Mouse (Mus musculus) limb, embryonic 12.5 days (tissue): ENCODE data around the gene Sh3glb1. TPM values are rescaled to one million over a fixed set of nuclear protein-coding genes. Genes with fewer than 3 reads are reported as not detected.

Experiments
- ATAC-seq: fragments of 200-750 bp; cut with Nextera tagmentation; 2 replicates; pipeline ENCODE4 v1.8.0; 2017; ENCODE audit warnings: low read depth, moderate TSS enrichment; ENCODE audit not compliant: insufficient number of reproducible peaks, insufficient read depth, low FRiP score, low TSS enrichment
- H3K27ac ChIP-seq: fragments of 300-500 bp; sonication (generic); 2 replicates; pipeline ENCODE4 v1.5.1; 2016; ENCODE audit warnings: mild to moderate bottlenecking, moderate library complexity
- H3K27me3 ChIP-seq: fragments of 300-500 bp; sonication (generic); 2 replicates; pipeline ENCODE4 v1.6.1; 2016; ENCODE audit warnings: mild to moderate bottlenecking, moderate library complexity
- H3K36me3 ChIP-seq: fragments of 300-500 bp; sonication (generic); 2 replicates; pipeline ENCODE4 v1.6.1; 2016; ENCODE audit warnings: mild to moderate bottlenecking, moderate library complexity
- H3K4me1 ChIP-seq: fragments of 300-500 bp; sonication (generic); replicated peaks from 2 replicates; pipeline ENCODE4 v1.6.1; 2016
- H3K4me2 ChIP-seq: fragments of 300-500 bp; sonication (generic); 2 replicates; pipeline ENCODE4 v1.6.1; 2016; ENCODE audit warnings: mild to moderate bottlenecking, moderate library complexity
- H3K4me3 ChIP-seq: fragments of 300-500 bp; sonication (generic); replicated peaks from 2 replicates; pipeline ENCODE4 v1.5.1; 2016; ENCODE audit warnings: mild to moderate bottlenecking
- H3K9ac ChIP-seq: fragments of 300-500 bp; sonication (generic); replicated peaks from 2 replicates; pipeline ENCODE4 v1.6.1; 2016; ENCODE audit warnings: mild to moderate bottlenecking, moderate library complexity
- H3K9me3 ChIP-seq: fragments of 300-500 bp; sonication (generic); 2 replicates; pipeline ENCODE4 v1.6.1; 2016; ENCODE audit warnings: mild to moderate bottlenecking, moderate library complexity
- WGBS: fragments of 180-500 bp; shearing (Covaris S2); methylation state at CpG from one replicate; pipeline ENCODE4 v1.1.7; 2016; 5-methylcytosine and 5-hydroxymethylcytosine counted together
- polyA plus RNA-seq: library from polyadenylated mRNA; unstranded; fragments of >200 nt; fragmentation: Nextera tagmentation; extraction: Ambion mirVana; gene quantifications from 2 replicates; pipeline ENCODE4 v1.2.1, GENCODE M21; 2016

The Sh3glb1 gene
- polyA plus RNA-seq, 1 experiment from 2014 or later, result 101 TPM

GRCm38 (mm10) chr3:144714606-144715005 lies 5.5 kb downstream of the Sh3glb1 start:
- no peak for ATAC-seq
- 93% methylated on average over 8 of the region's 8 CpGs for WGBS
- Histone ChIP-seq H3K36me3 (peaks cover 25% of the 10 kb centered on the region), H3K4me2 (no peak overlapping the region), H3K9ac (no peak overlapping the region), H3K9me3 (no peaks in the 10 kb centered on the region), H3K27me3 (no peaks in the 10 kb centered on the region), H3K27ac (no peak overlapping the region), H3K4me3 (no peak overlapping the region), H3K4me1 (peaks cover 28% of the 10 kb centered on the region)

DNA sequence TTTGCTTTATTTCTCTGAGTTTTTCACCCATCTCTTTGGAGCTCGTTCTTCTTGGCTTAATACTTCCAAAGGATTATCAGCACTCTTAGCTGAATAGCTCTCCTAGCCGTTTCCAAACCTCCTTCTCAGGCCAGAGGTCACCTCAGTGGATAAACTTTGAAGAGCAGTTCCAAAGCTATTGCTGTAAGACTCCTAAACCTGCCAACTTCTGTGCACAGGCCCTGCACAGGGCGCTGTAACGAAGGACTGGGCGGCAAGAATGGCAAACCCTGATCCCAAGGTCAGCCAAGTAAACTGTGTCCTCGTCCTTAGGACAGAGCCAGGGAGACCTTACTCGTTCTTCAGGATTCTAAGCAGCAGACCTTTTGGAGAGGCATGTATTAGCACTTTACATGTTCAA lies 6.0 kb downstream of the Sh3glb1 start:
- Histone ChIP-seq H3K9me3 (no peaks in the 10 kb centered on the region), H3K9ac (no peak overlapping the region), H3K4me3 (no peak overlapping the region), H3K4me1 (peaks cover 28% of the 10 kb centered on the region), H3K36me3 (peaks cover 28% of the 10 kb centered on the region), H3K27ac (no peak overlapping the region), H3K27me3 (no peaks in the 10 kb centered on the region), H3K4me2 (no peak overlapping the region)
- ATAC-seq, result no peak
- WGBS, result 64% methylated on average over 7 of the region's 7 CpGs

GRCm38 (mm10) chr3:144711607-144712206 lies 8.4 kb downstream of the Sh3glb1 start:
- no peak overlapping the region for H3K4me2 ChIP-seq
- ATAC-seq, result no peak

DNA sequence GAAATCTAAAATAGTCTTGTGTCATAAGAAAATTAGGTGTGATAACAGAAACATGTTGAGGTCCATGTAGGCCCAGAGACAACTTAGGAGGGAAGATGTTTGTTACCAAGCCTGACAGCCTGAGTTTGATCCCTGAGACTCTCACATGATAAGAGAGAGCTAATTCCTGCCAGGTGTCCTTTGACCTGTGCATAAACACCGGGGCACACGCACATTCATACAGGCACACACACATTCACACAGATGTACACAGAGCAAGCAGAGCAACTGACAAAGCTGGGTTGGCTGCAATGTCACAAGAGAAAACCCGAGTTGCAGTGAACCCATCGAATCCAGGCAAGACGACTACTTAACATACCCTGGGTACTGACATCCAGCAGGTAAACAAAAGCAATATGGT lies 11.5 kb downstream of the Sh3glb1 start:
- Histone ChIP-seq H3K27me3 (no peaks in the 10 kb centered on the region), H3K27ac (no peak overlapping the region), H3K4me2 (no peak overlapping the region), H3K9me3 (no peaks in the 10 kb centered on the region), H3K4me3 (no peak overlapping the region), H3K9ac (no peak overlapping the region), H3K36me3 (peaks cover 63% of the 10 kb centered on the region), H3K4me1 (no peaks in the 10 kb centered on the region)
- 87% methylated on average over 5 of the region's 5 CpGs for WGBS
- ATAC-seq, result no peak

More at GRCm38 (mm10) chr3:144711607-144712206, 8.4 kb downstream of the Sh3glb1 start:
- Histone ChIP-seq H3K27ac (no peak overlapping the region), H3K27me3 (no peaks in the 10 kb centered on the region), H3K4me1 (peaks cover 12% of the 10 kb centered on the region), H3K9me3 (no peaks in the 10 kb centered on the region), H3K9ac (no peak overlapping the region), H3K36me3 (peaks cover 48% of the 10 kb centered on the region), H3K4me3 (no peak overlapping the region)
- WGBS, result 84% methylated on average over 6 of the region's 6 CpGs

DNA sequence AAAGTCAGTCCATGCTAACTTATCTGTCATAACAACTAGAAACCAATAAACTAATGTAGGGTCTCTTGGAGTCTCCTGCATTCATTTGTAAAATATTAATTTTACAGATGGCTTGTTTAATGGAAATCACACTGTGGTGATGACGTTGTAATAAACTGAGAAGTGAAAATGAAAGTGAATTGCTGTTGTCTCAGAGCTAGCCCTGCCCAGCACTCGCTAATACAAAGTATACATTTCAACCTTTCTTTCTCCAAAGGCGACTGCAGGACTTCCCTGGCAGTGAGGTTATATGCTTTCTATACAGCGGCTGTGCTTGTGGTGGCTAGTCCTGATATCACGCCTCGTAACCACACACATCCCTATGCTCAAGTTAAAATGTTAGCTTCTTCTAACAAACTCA lies 16.2 kb downstream of the Sh3glb1 start:
- H3K9me3 ChIP-seq, result no peaks in the 10 kb centered on the region
- no peak overlapping the region for H3K27ac ChIP-seq
- peaks cover 57% of the 10 kb centered on the region for H3K36me3 ChIP-seq
- ATAC-seq, result no peak
- H3K4me2 ChIP-seq, result no peak overlapping the region
- no peaks in the 10 kb centered on the region for H3K4me1 ChIP-seq
- no peak overlapping the region for H3K9ac ChIP-seq
- no peak overlapping the region for H3K4me3 ChIP-seq
- H3K27me3 ChIP-seq, result no peaks in the 10 kb centered on the region
- WGBS, result 94% methylated on average over 6 of the region's 6 CpGs

- 88% methylated on average over 5 of the region's 5 CpGs for WGBS
- no peaks in the 10 kb centered on the region for H3K27me3 ChIP-seq
- H3K9me3 ChIP-seq, result no peaks in the 10 kb centered on the region
- no peak overlapping the region for H3K4me2 ChIP-seq
- peaks cover 67% of the 10 kb centered on the region for H3K36me3 ChIP-seq
- no peak overlapping the region for H3K27ac ChIP-seq
- no peak overlapping the region for H3K4me3 ChIP-seq
- no peak overlapping the region for H3K9ac ChIP-seq
- no peaks in the 10 kb centered on the region for H3K4me1 ChIP-seq
- ATAC-seq, result no peak
Observed at GRCm38 (mm10) chr3:144698790-144699433, 21.2 kb downstream of the Sh3glb1 start.

GRCm38 (mm10) chr3:144697942-144698341 lies 22.2 kb downstream of the Sh3glb1 start:
- 89% methylated on average over 3 of the region's 3 CpGs for WGBS

GRCm38 (mm10) chr3:144697154-144697553 lies 23.0 kb downstream of the Sh3glb1 start:
- no peak overlapping the region for H3K4me2 ChIP-seq
- no peak overlapping the region for H3K9ac ChIP-seq
- H3K36me3 ChIP-seq, result peaks cover 72% of the 10 kb centered on the region
- H3K27ac ChIP-seq, result no peak overlapping the region
- no peaks in the 10 kb centered on the region for H3K27me3 ChIP-seq
- no peaks in the 10 kb centered on the region for H3K4me1 ChIP-seq
- no peak for ATAC-seq
- 78% methylated on average over 5 of the region's 5 CpGs for WGBS
- no peaks in the 10 kb centered on the region for H3K9me3 ChIP-seq
- no peak overlapping the region for H3K4me3 ChIP-seq

More at GRCm38 (mm10) chr3:144697942-144698341, 22.2 kb downstream of the Sh3glb1 start:
- Histone ChIP-seq H3K9me3 (no peaks in the 10 kb centered on the region), H3K36me3 (peaks cover 68% of the 10 kb centered on the region), H3K4me3 (no peak overlapping the region), H3K4me2 (no peak overlapping the region), H3K9ac (no peak overlapping the region), H3K4me1 (no peaks in the 10 kb centered on the region), H3K27me3 (no peaks in the 10 kb centered on the region), H3K27ac (no peak overlapping the region)
- ATAC-seq, result no peak

GRCm38 (mm10) chr3:144694941-144695340 lies 25.2 kb downstream of the Sh3glb1 start:
- WGBS, result 92% methylated on average over 7 of the region's 7 CpGs

DNA sequence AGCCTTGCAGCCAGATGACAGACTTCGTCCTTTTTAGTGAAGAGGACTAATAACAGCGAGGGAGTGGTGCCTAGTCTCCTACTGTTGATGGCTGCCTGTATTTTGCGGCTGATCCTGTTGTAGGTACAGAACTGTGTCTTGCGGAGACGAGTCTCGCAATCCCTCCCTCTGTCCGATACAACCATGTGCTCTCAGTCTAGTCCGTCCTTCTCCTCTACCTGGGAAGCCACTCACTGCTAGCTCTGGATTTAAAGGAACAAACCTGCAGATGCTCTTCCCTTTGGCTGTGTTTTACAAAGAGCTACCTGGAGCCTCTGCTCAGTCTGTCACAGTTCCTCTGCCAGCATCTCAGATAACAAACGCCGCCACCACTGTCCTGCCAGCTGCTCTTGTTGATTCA lies 26.1 kb downstream of the Sh3glb1 start:
- H3K36me3 ChIP-seq, result peaks cover 75% of the 10 kb centered on the region
- no peak overlapping the region for H3K9ac ChIP-seq
- H3K27ac ChIP-seq, result no peak overlapping the region
- no peak for ATAC-seq
- no peak overlapping the region for H3K4me2 ChIP-seq
- H3K4me1 ChIP-seq, result peaks cover 5% of the 10 kb centered on the region
- no peak overlapping the region for H3K4me3 ChIP-seq
- H3K9me3 ChIP-seq, result no peaks in the 10 kb centered on the region
- H3K27me3 ChIP-seq, result no peaks in the 10 kb centered on the region
- WGBS, result 87% methylated on average over 10 of the region's 10 CpGs

More at GRCm38 (mm10) chr3:144694941-144695340, 25.2 kb downstream of the Sh3glb1 start:
- Histone ChIP-seq H3K36me3 (peaks cover 79% of the 10 kb centered on the region), H3K27ac (no peak overlapping the region), H3K4me1 (no peaks in the 10 kb centered on the region), H3K4me2 (no peak overlapping the region), H3K9ac (no peak overlapping the region), H3K27me3 (no peaks in the 10 kb centered on the region), H3K9me3 (no peaks in the 10 kb centered on the region), H3K4me3 (no peak overlapping the region)
- no peak for ATAC-seq

DNA sequence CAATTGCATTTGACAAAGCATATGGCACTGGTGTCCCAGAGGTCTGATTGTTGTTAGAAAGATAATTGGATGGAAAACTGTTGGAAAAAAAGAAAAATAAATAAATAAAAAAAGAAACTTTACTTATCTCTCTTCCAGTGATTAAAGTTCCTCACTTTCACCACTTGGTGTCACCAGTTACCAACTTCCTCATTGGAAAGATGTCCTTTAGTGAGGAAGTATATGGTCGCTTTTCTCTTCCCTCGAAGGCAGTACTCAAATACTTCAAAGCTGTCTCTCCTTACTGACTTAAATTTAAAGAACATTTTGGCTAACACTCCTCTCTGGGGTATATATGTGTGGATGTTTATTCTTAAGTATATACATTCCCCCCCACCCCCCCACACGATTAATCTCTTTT lies 28.1 kb downstream of the Sh3glb1 start:
- H3K4me2 ChIP-seq, result no peak overlapping the region
- no peaks in the 10 kb centered on the region for H3K9me3 ChIP-seq
- ATAC-seq, result no peak
- peaks cover 10% of the 10 kb centered on the region for H3K4me1 ChIP-seq
- H3K9ac ChIP-seq, result no peak overlapping the region
- no peaks in the 10 kb centered on the region for H3K27me3 ChIP-seq
- WGBS, result 71% methylated on average over 3 of the region's 3 CpGs
- H3K27ac ChIP-seq, result no peak overlapping the region
- no peak overlapping the region for H3K4me3 ChIP-seq
- peaks cover 68% of the 10 kb centered on the region for H3K36me3 ChIP-seq

- Histone ChIP-seq H3K4me2 (no peak overlapping the region), H3K27ac (no peak overlapping the region), H3K4me1 (peaks cover 10% of the 10 kb centered on the region), H3K36me3 (peaks cover 51% of the 10 kb centered on the region), H3K4me3 (no peak overlapping the region), H3K27me3 (no peaks in the 10 kb centered on the region), H3K9me3 (no peaks in the 10 kb centered on the region), H3K9ac (no peak overlapping the region)
- ATAC-seq, result peak; percentile 81
- 18% methylated on average over 11 of the region's 11 CpGs for WGBS
Observed at GRCm38 (mm10) chr3:144689236-144689635, 30.9 kb downstream of the Sh3glb1 start.
